Mouse (Mus musculus) bone marrow, adult 2 months (tissue): Measurements from ENCODE around the gene Cpa5. TPM values are rescaled to one million over a fixed set of nuclear protein-coding genes. Genes with fewer than 3 reads are reported as not detected.

Source experiments
- H3K27ac ChIP-seq: fragments of 200-500 bp; 2 replicates; pipeline ENCODE4 v1.5.1; 2012; ENCODE audit warnings: low read depth, mild to moderate bottlenecking, control low read depth, inconsistent platforms, low read length; ENCODE audit not compliant: control insufficient read depth, poor library complexity, insufficient read depth
- H3K4me1 ChIP-seq: fragments of 200-500 bp; 2 replicates; pipeline ENCODE4 v1.6.1; 2011; ENCODE audit warnings: low read length; ENCODE audit not compliant: control insufficient read depth, insufficient read depth
- H3K4me3 ChIP-seq: fragments of 200-500 bp; replicated peaks from 2 replicates; pipeline ENCODE3; 2011; ENCODE audit warnings: mild to moderate bottlenecking, low read depth, low read length, control low read depth; ENCODE audit not compliant: control insufficient read depth
- CTCF ChIP-seq: fragments of 200-500 bp; IDR thresholded peaks from 2 replicates; pipeline ENCODE4 v1.5.1; 2011; ENCODE audit warnings: low read length, control low read depth; ENCODE audit not compliant: control insufficient read depth, insufficient read depth
- POLR2A ChIP-seq: fragments of 200-500 bp; IDR thresholded peaks from 2 replicates; pipeline ENCODE4 v1.6.1; 2011; ENCODE audit warnings: low read depth, mild to moderate bottlenecking, control low read depth, low read length, borderline replicate concordance; ENCODE audit not compliant: control insufficient read depth
- WGBS: fragments of 180-500 bp; shearing (Covaris S2); methylation state at CpG from one replicate; pipeline ENCODE4 v1.1.7; 2018; 5-methylcytosine and 5-hydroxymethylcytosine counted together
- polyA plus RNA-seq: library from polyadenylated mRNA; stranded (reverse); fragments of >200 nt; gene quantifications from 2 replicates; pipeline ENCODE4 v1.2.4, GENCODE M21; 2011; ENCODE audit warnings: low replicate concordance; ENCODE audit not compliant: missing spikeins, insufficient read depth, insufficient read length

Gene Cpa5
- polyA plus RNA-seq, 1 experiment = not detected

DNA sequence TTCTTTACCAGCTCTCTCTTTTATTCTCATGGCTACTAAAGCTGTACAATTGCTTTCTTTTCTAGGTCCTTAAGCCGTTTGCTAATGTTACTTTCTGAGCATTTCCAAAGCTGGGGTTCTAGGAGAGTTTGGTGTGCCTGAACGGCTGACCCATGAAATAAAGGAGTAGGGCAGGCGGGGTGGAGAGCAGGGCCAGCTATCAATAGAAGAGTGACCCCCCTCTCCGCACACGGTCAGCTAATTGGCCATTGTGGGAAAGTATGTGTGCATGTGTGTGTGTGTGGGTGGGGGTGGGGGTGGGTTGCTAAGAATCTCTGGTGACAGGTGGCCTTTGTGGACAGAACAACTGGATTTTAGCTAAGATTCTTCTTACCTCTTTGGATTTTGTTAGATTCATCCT lies 402 bp downstream of the Cpa5 start:
- no peak overlapping the region for H3K27ac ChIP-seq
- no peaks in the 10 kb centered on the region for H3K4me1 ChIP-seq
- TF ChIP-seq POLR2A = no peak
- TF ChIP-seq CTCF = no peak
- no peak overlapping the region for H3K4me3 ChIP-seq
- WGBS = 80% methylated on average over 5 of the region's 5 CpGs

- 84% methylated on average over 6 of the region's 6 CpGs for WGBS
- TF ChIP-seq POLR2A = no peak
- no peak for TF ChIP-seq CTCF
- no peak overlapping the region for H3K27ac ChIP-seq
- no peak overlapping the region for H3K4me3 ChIP-seq
- H3K4me1 ChIP-seq = peaks cover 3% of the 10 kb centered on the region; the same call in 1 of the 2 replicates
Measured at GRCm38 (mm10) chr6:30614251-30614650, 3.4 kb downstream of the Cpa5 start.

DNA sequence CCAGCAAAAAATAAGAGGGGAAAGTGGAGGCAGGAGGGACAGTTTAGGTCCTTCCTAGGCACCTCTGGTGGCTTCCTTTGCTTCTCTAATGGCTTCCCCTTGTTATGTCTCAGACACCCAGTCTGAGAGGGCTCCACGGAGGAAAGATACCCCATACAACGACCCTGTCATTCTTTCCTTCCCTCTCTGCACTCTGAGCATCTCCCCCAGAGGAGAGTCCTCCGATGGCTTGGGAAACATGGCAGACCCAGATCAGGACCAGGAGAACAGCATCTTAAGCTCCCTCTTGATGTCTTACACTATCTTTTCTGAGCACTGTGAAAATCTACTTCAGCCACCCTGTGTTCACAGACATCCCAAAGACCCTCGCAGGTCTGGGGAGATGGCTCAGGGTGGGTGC lies 4.9 kb downstream of the Cpa5 start:
- peaks cover 3% of the 10 kb centered on the region; the same call in 1 of the 2 replicates for H3K4me1 ChIP-seq
- no peak for TF ChIP-seq POLR2A
- TF ChIP-seq CTCF = no peak
- 28% methylated on average over 4 of the region's 4 CpGs for WGBS
- no peak overlapping the region for H3K4me3 ChIP-seq
- no peak overlapping the region for H3K27ac ChIP-seq

- Histone ChIP-seq H3K27ac (no peak overlapping the region), H3K4me3 (no peak overlapping the region), H3K4me1 (peaks cover 3% of the 10 kb centered on the region; the same call in 1 of the 2 replicates)
- WGBS = 0% methylated on average over 8 of the region's 8 CpGs
- no peak for TF ChIP-seq CTCF
- no peak for TF ChIP-seq POLR2A
Measured at GRCm38 (mm10) chr6:30616491-30616941, 5.7 kb downstream of the Cpa5 start.

- peaks cover 3% of the 10 kb centered on the region; the same call in 1 of the 2 replicates for H3K4me1 ChIP-seq
- TF ChIP-seq POLR2A (no peak), CTCF (no peak)
- 5% methylated on average over 13 of the region's 13 CpGs for WGBS
- H3K27ac ChIP-seq = no peak overlapping the region
- H3K4me3 ChIP-seq = peak overlapping the region; percentile 28
Measured at GRCm38 (mm10) chr6:30617020-30617958, 6.5 kb downstream of the Cpa5 start.

DNA sequence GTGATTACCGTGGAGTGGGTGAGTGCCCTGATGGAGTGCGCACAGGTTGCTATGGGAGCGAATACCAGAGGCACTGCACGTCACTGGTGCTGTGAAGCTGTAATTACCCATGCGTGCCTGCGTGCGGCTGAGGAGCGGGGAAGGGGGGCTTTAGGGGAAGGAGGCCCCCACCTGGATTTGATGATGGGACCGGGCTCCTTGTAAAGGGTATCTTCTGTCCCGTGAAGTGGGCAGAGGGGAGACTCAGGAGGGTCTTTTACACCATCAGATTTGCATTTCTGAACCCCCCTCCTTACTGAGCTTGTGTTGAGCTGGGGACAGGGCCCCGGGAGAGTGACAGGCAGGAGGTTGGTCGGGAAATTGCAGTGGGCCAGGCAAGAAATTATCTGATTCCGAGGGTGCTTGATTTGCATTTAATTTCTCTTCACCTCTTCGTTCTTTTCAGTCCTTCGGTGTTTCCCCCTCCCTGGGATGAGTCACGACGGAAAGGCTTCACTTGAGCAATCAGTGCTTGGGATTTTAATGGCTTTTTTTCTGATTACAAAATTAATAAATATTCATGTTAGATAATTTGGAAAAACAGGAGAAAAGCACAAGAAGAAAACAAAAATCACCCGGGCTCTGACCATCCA lies 7.3 kb downstream of the Cpa5 start:
- TF ChIP-seq CTCF (no peak), POLR2A (no peak)
- Histone ChIP-seq H3K4me1 (peaks cover 3% of the 10 kb centered on the region; the same call in 1 of the 2 replicates), H3K27ac (no peak overlapping the region), H3K4me3 (no peak overlapping the region)
- 20% methylated on average over 18 of the region's 18 CpGs for WGBS

- TF ChIP-seq CTCF = no peak
- TF ChIP-seq POLR2A = no peak
- H3K27ac ChIP-seq = no peak overlapping the region
- WGBS = 53% methylated on average over 6 of the region's 6 CpGs
- peaks cover 3% of the 10 kb centered on the region; the same call in 1 of the 2 replicates for H3K4me1 ChIP-seq
- no peak overlapping the region for H3K4me3 ChIP-seq
Measured at GRCm38 (mm10) chr6:30618735-30619134, 7.9 kb downstream of the Cpa5 start.

DNA sequence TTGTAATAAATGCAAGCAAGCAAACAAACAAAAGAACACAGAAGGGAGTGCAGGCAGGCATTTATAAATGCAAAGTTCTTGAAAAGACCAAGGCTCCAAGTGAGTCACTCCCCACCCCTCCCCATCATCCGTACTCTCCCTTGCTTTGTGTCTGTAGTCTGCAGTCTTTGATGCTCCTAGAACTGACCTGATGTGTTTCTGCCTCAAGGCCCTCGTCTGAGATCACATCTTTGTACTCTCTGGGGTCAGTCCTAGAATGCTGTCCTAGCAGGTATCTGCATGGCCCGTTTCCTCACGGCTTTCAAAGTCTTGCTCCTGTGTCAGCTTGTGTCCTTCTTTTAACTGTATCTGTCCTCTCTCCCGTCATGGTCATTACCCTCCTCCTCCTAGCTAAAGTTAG lies 8.8 kb downstream of the Cpa5 start:
- no peak overlapping the region for H3K4me3 ChIP-seq
- peaks cover 3% of the 10 kb centered on the region; the same call in 1 of the 2 replicates for H3K4me1 ChIP-seq
- TF ChIP-seq POLR2A (no peak), CTCF (no peak)
- 87% methylated on average over 5 of the region's 5 CpGs for WGBS
- H3K27ac ChIP-seq = no peak overlapping the region
